Mouse (Mus musculus) embryonic fibroblast, embryonic 13.5 days (primary cell): ENCODE data around the gene Slc35g2.

ENCODE experiments used
- CTCF ChIP-seq: IDR thresholded peaks from 2 replicates; pipeline ENCODE4 v1.5.1; 2011; ENCODE audit warnings: mild to moderate bottlenecking, control low read depth, low read length, moderate library complexity, borderline replicate concordance; ENCODE audit not compliant: insufficient read depth
- POLR2A ChIP-seq: IDR thresholded peaks from 2 replicates; pipeline ENCODE4 v1.6.1; 2011; ENCODE audit warnings: low read depth, mild to moderate bottlenecking, control low read depth, low read length, moderate library complexity

- TF ChIP-seq CTCF (no peak), POLR2A (no peak)
These were observed 46.1 kb upstream of the Slc35g2 start for GRCm38 (mm10) chr9:100616947-100617346.
